Mouse (Mus musculus): ENCODE results near the gene Gm20388. TPM values are rescaled to one million over a fixed set of nuclear protein-coding genes. Genes with fewer than 3 reads are reported as not detected.

Gm20388 gene
- total RNA-seq, 2 experiments from 2014 or later: 5.8 TPM; not detected in 1

- DNase-seq: no peak
Measured at GRCm38 (mm10) chr8:122442356-122442755, 2531.7 kb downstream of the Gm20388 start.

GRCm38 (mm10) chr8:122442781-122443180, 2532.1 kb downstream of the Gm20388 start:
- DNase-seq: no peak

- peak; percentile 99 for DNase-seq
Measured at GRCm38 (mm10) chr8:122443262-122444006, 2532.8 kb downstream of the Gm20388 start, which contains the start of gene Mvd. Mvd (minus strand) TSS chr8:122443422.

- peak; percentile 93 for DNase-seq
Measured at GRCm38 (mm10) chr8:122444058-122444748, 2533.6 kb downstream of the Gm20388 start.

GRCm38 (mm10) chr8:122445203-122445602, 2534.6 kb downstream of the Gm20388 start:
- DNase-seq: peak; percentile 33

GRCm38 (mm10) chr8:122451161-122451703, 2540.6 kb downstream of the Gm20388 start:
- peak; percentile 62 for DNase-seq

GRCm38 (mm10) chr8:122452154-122452553, 2541.5 kb downstream of the Gm20388 start:
- no peak for DNase-seq

- no peak for DNase-seq
Measured at GRCm38 (mm10) chr8:122454409-122454808, 2543.8 kb downstream of the Gm20388 start.

GRCm38 (mm10) chr8:122457171-122457570, 2546.5 kb downstream of the Gm20388 start:
- no peak for DNase-seq

GRCm38 (mm10) chr8:122459218-122459900, 2548.7 kb downstream of the Gm20388 start:
- DNase-seq: peak; percentile 54

- DNase-seq: no peak
Measured at GRCm38 (mm10) chr8:122459990-122460389, 2549.3 kb downstream of the Gm20388 start.

GRCm38 (mm10) chr8:122460524-122461472, 2550.2 kb downstream of the Gm20388 start, which contains the start of gene Snai3:
Snai3 (minus strand) TSS chr8:122460733.
- DNase-seq: peak; percentile 50

GRCm38 (mm10) chr8:122461473-122462148, 2551.0 kb downstream of the Gm20388 start:
- DNase-seq: no peak

- no peak for DNase-seq
Measured at GRCm38 (mm10) chr8:122462510-122462909, 2551.9 kb downstream of the Gm20388 start.

- no peak for DNase-seq
Measured at GRCm38 (mm10) chr8:122463651-122464640, 2553.3 kb downstream of the Gm20388 start.

- DNase-seq: no peak
Measured at GRCm38 (mm10) chr8:122464985-122465384, 2554.3 kb downstream of the Gm20388 start.

- no peak for DNase-seq
Measured at GRCm38 (mm10) chr8:122467816-122468215, 2557.2 kb downstream of the Gm20388 start.

GRCm38 (mm10) chr8:122469407-122469806, 2558.8 kb downstream of the Gm20388 start:
- DNase-seq: no peak

GRCm38 (mm10) chr8:122469965-122470364, 2559.3 kb downstream of the Gm20388 start:
- no peak for DNase-seq

- DNase-seq: no peak
Measured at GRCm38 (mm10) chr8:122470691-122471090, 2560.1 kb downstream of the Gm20388 start.

All from heart, postnatal 4 days (tissue).